Mouse (Mus musculus): ENCODE measurements around the gene Dram2. TPM values are rescaled to one million over a fixed set of nuclear protein-coding genes. Genes with fewer than 3 reads are reported as not detected.

Dram2 gene
- total and polyA plus RNA-seq, 3 experiments, result 16.7 to 20.1 TPM; not detected in 1

GRCm38 (mm10) chr3:106533277-106533676, 14.3 kb upstream of the Dram2 start (continued):
- no peak for TF ChIP-seq E2F4 (IDR thresholded peaks at IDR 0.05; ENCODE audit: borderline replicate concordance, low read depth, low read length)

- Histone ChIP-seq H3K4me1 (ENCODE audit: control insufficient read depth in 1 of 2, insufficient read depth in 2 of 2, low read length in 2 of 2) (peaks cover 12 to 14% of the 10 kb centered on the region in 2 experiments), H3K4me3 (ENCODE audit: control insufficient read depth in 1 of 2, insufficient read depth in 1 of 2, low read depth in 2 of 2, low read length in 2 of 2) (no peak overlapping the region), H3K36me3 (ENCODE audit: control insufficient read depth in 1 of 2, insufficient read depth in 2 of 2, low read length in 2 of 2) (peaks cover 0 to 27% of the 10 kb centered on the region in 2 experiments; a peak in 2 of 4 replicates), H3K27ac (ENCODE audit: control insufficient read depth, low read depth, low read length) (no peak overlapping the region), H3K9ac (ENCODE audit: control insufficient read depth, low read depth, low read length, poor library complexity, severe bottlenecking) (no peak overlapping the region), H3K9me3 (replicated peaks; ENCODE audit: insufficient read depth, low read length) (no peaks in the 10 kb centered on the region), H3K27me3 (ENCODE audit: control insufficient read depth in 1 of 2, insufficient read depth in 2 of 2, low read length in 2 of 2) (no peaks in the 10 kb centered on the region), H3K79me2 (ENCODE audit: control insufficient read depth, insufficient read depth, low read length, poor library complexity) (peaks cover 29% of the 10 kb centered on the region)
- no peak for DNase-seq (ENCODE audit: low read depth, low spot score)
- TF ChIP-seq NRF1 (IDR thresholded peaks at IDR 0.05; ENCODE audit: insufficient read depth, low read depth, low read length, poor library complexity, severe bottlenecking), result no peak
- no peak for TF ChIP-seq NELFE (IDR thresholded peaks at IDR 0.05; ENCODE audit: low read depth, low read length)
- no peak for TF ChIP-seq ZNF384 (IDR thresholded peaks at IDR 0.05; ENCODE audit: low read depth, low read length)
- TF ChIP-seq CTCF (IDR thresholded peaks at IDR 0.05 in 2 of 3, conservative IDR thresholded peaks at IDR 0.05 in 1 of 3; ENCODE audit: control insufficient read depth in 1 of 3, insufficient read depth in 1 of 3, low read depth in 2 of 3, low read length in 3 of 3, poor library complexity in 1 of 3, severe bottlenecking in 1 of 3), result no peak
- no peak for TF ChIP-seq MYC (IDR thresholded peaks at IDR 0.05; ENCODE audit: low read depth, low read length)
- no peak for TF ChIP-seq POLR2AphosphoS5 (IDR thresholded peaks at IDR 0.05; ENCODE audit: borderline replicate concordance, low read depth, low read length)
- no peak for TF ChIP-seq EP300 (IDR thresholded peaks at IDR 0.05; ENCODE audit: low read depth in 1 of 2, low read length in 2 of 2)
These were observed 2.8 kb upstream of the Dram2 start for GRCm38 (mm10) chr3:106544721-106545316.

GRCm38 (mm10) chr3:106547924-106548539, 434 bp downstream of the Dram2 start:
- Histone ChIP-seq H3K27ac (ENCODE audit: control insufficient read depth, low read depth, low read length) (peak overlapping the region; percentile 68), H3K9ac (ENCODE audit: control insufficient read depth, low read depth, low read length, poor library complexity, severe bottlenecking) (peak overlapping the region; percentile 87), H3K4me3 (ENCODE audit: control insufficient read depth in 1 of 2, insufficient read depth in 1 of 2, low read depth in 2 of 2, low read length in 2 of 2) (peak overlapping the region; percentile 83 to 99), H3K27me3 (ENCODE audit: control insufficient read depth in 1 of 2, insufficient read depth in 2 of 2, low read length in 2 of 2) (no peaks in the 10 kb centered on the region), H3K36me3 (ENCODE audit: control insufficient read depth in 1 of 2, insufficient read depth in 2 of 2, low read length in 2 of 2) (peaks cover 1 to 36% of the 10 kb centered on the region in 2 experiments; a peak in 3 of 4 replicates), H3K9me3 (replicated peaks; ENCODE audit: insufficient read depth, low read length) (no peaks in the 10 kb centered on the region), H3K79me2 (ENCODE audit: control insufficient read depth, insufficient read depth, low read length, poor library complexity) (peaks cover 29% of the 10 kb centered on the region), H3K4me1 (ENCODE audit: control insufficient read depth in 1 of 2, insufficient read depth in 2 of 2, low read length in 2 of 2) (peaks cover 16 to 22% of the 10 kb centered on the region in 2 experiments)
- no peak for TF ChIP-seq MXI1 (IDR thresholded peaks at IDR 0.05; ENCODE audit: low read depth, low read length)
- TF ChIP-seq SIN3A (IDR thresholded peaks at IDR 0.05; ENCODE audit: low read length), result peak; percentile 22; the same call in 1 of the 2 replicates
- DNase-seq (ENCODE audit: low read depth, low spot score), result peak; percentile 64

GRCm38 (mm10) chr3:106548971-106549370, 1.4 kb downstream of the Dram2 start:
- TF ChIP-seq ETS1 (IDR thresholded peaks at IDR 0.05; ENCODE audit: low read depth, low read length) (no peak), ZKSCAN1 (IDR thresholded peaks at IDR 0.05; ENCODE audit: low read depth, low read length) (no peak), ZMIZ1 (IDR thresholded peaks at IDR 0.05; ENCODE audit: low read depth, low read length) (no peak)
- Histone ChIP-seq H3K9me3 (replicated peaks; ENCODE audit: insufficient read depth, low read length) (no peaks in the 10 kb centered on the region), H3K79me2 (ENCODE audit: control insufficient read depth, insufficient read depth, low read length, poor library complexity) (peaks cover 26% of the 10 kb centered on the region), H3K27me3 (ENCODE audit: control insufficient read depth in 1 of 2, insufficient read depth in 2 of 2, low read length in 2 of 2) (no peaks in the 10 kb centered on the region), H3K36me3 (ENCODE audit: control insufficient read depth in 1 of 2, insufficient read depth in 2 of 2, low read length in 2 of 2) (peaks cover 1 to 36% of the 10 kb centered on the region in 2 experiments; a peak in 3 of 4 replicates), H3K9ac (ENCODE audit: control insufficient read depth, low read depth, low read length, poor library complexity, severe bottlenecking) (no peak overlapping the region), H3K4me1 (ENCODE audit: control insufficient read depth in 1 of 2, insufficient read depth in 2 of 2, low read length in 2 of 2) (peaks cover 16 to 22% of the 10 kb centered on the region in 2 experiments), H3K4me3 (ENCODE audit: control insufficient read depth in 1 of 2, insufficient read depth in 1 of 2, low read depth in 2 of 2, low read length in 2 of 2) (peak overlapping the region in 1 of 2 experiments; percentile 83; a peak in 2 of 4 replicates), H3K27ac (ENCODE audit: control insufficient read depth, low read depth, low read length) (no peak overlapping the region)
- no peak for DNase-seq (ENCODE audit: low read depth, low spot score)

Measured in MEL (cell line).